Comparison of ENCODE assay signal across 16 mouse cellular contexts in the genomic region with DNA sequence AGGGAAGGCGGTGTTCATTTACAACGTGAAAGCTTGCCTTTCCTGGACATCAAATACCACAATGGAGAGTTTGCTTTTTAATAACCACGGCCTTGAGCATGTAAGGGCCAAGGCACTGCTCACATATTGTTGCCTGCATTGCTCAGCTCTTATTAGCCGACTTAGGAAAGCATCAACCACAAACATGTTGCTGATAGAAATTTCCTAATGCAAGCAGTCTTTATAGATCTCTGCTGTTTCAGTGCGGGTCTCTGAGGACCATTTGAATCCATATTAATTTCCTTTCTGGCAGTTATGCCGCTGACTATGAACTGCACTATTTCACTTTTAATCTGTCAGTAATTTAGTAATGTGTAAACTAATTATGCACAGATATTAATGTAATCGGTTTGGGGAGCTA.
"Had no signal": no experiment of that assay in that cellular context is flagged by ENCODE, and none has a peak within 500 bp of the region (broad histone marks: within the 10 kb centered on the region; RNA-seq: fewer than 3 reads in every experiment).

No protein-coding gene starts in this region.

- H3K9me3 ChIP-seq: liver, embryonic 12.5 days; midbrain, embryonic 10.5 days; midbrain, embryonic 12.5 days; neural tube, embryonic 12.5 days; stomach, embryonic 15.5 days had no signal

- H3K4me1 ChIP-seq: liver, embryonic 12.5 days; midbrain, embryonic 10.5 days; midbrain, embryonic 12.5 days; neural tube, embryonic 12.5 days; stomach, embryonic 15.5 days had no signal

- H3K36me3 ChIP-seq: liver, embryonic 12.5 days; midbrain, embryonic 10.5 days; midbrain, embryonic 12.5 days; neural tube, embryonic 12.5 days; stomach, embryonic 15.5 days had no signal

- H3K9ac ChIP-seq: liver, embryonic 12.5 days; liver, embryonic 14.5 days; lung, embryonic 14.5 days; midbrain, embryonic 12.5 days; neural tube, embryonic 12.5 days; stomach, embryonic 15.5 days had no signal

- H3K27me3 ChIP-seq: liver, embryonic 12.5 days; midbrain, embryonic 12.5 days; neural tube, embryonic 12.5 days; stomach, embryonic 15.5 days had no signal

- H3K4me3 ChIP-seq: liver, embryonic 12.5 days; midbrain, embryonic 10.5 days; midbrain, embryonic 12.5 days; myocyte; neural tube, embryonic 12.5 days; stomach, embryonic 15.5 days had no signal

- H3K4me2 ChIP-seq: liver, embryonic 12.5 days; lung, embryonic 14.5 days; midbrain, embryonic 12.5 days; neural tube, embryonic 12.5 days; stomach, embryonic 15.5 days had no signal

- DNase-seq: lung, adult 18-20 months; lung, embryonic 14.5 days; lung, postnatal 10 days; lung, postnatal 4 days; right cerebral cortex, postnatal 14 days; thymus, adult 2 months; thymus, postnatal 25 days; thymus, postnatal 4 days had no signal

- H3K27ac ChIP-seq: liver, embryonic 12.5 days; liver, embryonic 14.5 days; midbrain, embryonic 10.5 days; midbrain, embryonic 12.5 days; neural tube, embryonic 12.5 days; stomach, embryonic 15.5 days; stomach, postnatal 0 days had no signal

- ATAC-seq: liver, embryonic 12.5 days had no signal
